Mouse (Mus musculus) CD4-positive, CD25-positive, alpha-beta regulatory T cell, adult 4 months (primary cell): ENCODE measurements around the gene Olfr837. TPM values are rescaled to one million over a fixed set of nuclear protein-coding genes. Genes with fewer than 3 reads are reported as not detected.
"Not testable (repeated sequence)": the region's sequence is repeated elsewhere in the genome, so short reads cannot be mapped to it uniquely, and the experiment has no call there.

Experiments
- ATAC-seq: one replicate; pipeline ENCODE4 v1.8.0; 2017
- polyA plus RNA-seq, 2 experiments: library from polyadenylated mRNA; unstranded; fragments of 100-300 nt; shearing (Covaris generic); gene quantifications; one replicate each; pipeline ENCODE4 v1.2.1; 2017

Olfr837 gene
- polyA plus RNA-seq, result under 1 TPM in 1 of 2 experiments, not detected in 1; 0.22 TPM

GRCm38 (mm10) chr9:19136017-19136416 lies at the start of gene Olfr837:
TSS of gene Olfr837 (plus strand) at chr9:19136317.
- no peak for ATAC-seq

DNA sequence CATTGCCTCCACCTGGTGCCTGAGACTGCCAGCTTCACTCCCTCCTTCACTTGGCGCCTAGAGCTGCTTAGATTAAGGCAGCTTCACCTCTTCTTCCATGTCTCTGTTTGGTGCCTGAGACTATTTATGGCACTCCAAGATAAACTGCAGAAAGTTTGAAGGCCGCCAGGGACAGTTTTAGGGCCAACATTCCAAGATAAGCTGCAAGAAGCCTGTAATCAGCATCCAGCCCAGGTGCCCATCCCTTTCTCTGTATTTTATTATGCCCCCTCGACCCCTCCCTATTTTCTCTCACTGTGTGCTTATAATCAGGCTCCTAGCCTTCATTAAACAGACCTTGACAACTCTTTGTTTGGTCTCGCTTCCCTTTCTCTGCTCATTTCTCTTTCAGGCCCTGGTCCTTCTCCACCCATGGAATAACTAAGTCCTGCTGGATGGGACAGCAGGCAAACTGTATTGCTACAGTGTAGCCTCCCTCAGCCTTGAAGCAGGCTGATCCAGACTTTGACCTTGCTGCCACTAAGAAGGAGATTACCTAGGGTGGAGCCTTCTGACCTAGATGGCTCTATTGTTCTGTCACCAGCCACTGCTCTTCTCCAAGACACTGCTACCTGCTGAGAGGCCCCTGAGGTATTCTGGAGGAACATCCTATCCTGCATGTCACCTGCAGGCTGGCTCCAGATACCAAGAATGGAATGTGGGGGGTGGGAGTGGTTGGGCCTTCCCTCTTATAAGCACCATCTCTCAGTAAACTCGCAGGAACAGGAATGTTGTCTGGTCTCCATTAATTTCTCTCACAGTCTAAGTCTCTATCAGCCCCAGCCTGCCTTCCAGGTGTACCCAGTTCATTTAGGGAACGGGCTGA lies 43.0 kb upstream of the Olfr837 start:
- not testable (repeated sequence) for ATAC-seq

DNA sequence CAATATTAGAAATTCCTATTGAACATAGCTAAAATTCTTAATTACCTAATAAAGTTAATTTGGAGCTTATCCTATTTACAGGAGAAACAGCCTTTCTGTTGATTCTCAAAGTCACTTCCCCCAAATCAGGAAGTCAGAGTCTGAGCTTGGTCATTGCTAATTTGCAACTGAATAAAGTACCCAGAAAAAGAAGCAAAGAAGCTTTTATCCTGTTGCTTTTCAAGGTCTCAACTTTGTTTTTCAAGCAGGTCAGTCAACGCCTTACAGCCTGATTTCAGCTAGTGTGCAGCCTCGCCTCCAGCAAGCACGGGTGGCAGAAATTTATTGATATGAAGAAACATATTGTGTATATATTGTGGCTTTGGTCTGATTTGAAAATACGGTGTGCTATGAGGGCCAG lies 38.8 kb upstream of the Olfr837 start:
- no peak for ATAC-seq

DNA sequence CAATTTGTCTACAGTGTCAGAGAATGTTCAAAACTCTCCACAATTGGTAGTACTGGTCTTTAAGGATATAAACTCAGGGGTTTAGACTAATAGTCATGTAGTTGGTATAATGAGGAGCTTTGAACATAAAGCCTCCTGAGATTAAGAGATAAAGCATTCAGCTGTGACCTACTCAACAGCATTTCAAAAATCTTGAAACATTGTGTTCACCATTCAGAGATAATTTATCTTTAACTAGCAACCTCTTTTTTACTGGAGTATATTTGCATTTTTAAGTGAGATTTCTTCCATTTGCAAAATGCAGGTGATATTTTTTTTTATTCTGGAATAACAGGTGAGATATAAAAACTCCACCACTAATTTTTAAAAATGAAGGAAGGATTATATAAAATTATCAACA lies 16.0 kb upstream of the Olfr837 start, which contains the start of gene Olfr836:
Gene Olfr836, plus strand, starts transcription at position 301 of the 400 bp plus-strand sequence.
- ATAC-seq, result no peak

DNA sequence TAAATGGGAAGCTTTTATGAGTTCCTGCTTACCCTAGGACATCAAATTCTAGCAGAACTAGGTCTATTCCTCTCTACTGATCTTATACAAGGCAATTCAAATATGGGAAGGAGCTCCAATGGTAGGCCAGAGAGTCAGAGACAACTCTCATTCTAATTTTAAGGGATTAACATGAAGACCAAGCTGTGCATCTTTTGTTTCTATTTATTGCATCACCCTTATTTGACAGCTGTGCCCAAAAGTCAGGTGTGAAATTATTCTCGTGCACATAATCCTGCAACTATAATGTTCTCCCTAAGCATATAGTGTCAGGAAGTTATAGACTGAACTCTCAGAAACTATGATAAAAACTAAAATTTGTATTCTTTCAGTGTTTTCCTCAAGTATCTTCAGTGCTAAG lies 41.1 kb downstream of the Olfr837 start, which contains the start of gene Olfr839-ps1:
Gene Olfr839-ps1, minus strand, starts transcription at position 101 of the 400 bp plus-strand sequence.
- no peak for ATAC-seq

Other genes starting within 250 kb of the Olfr837 start
- not detected for gene Olfr832, start 199.2 kb upstream of the Olfr837 start, polyA plus RNA-seq
- not detected for gene Olfr834, start 148.3 kb upstream of the Olfr837 start, polyA plus RNA-seq
- not detected for gene Olfr835, start 103.6 kb upstream of the Olfr837 start, polyA plus RNA-seq
- gene Olfr836, start 15.9 kb upstream of the Olfr837 start, polyA plus RNA-seq, result not detected
- gene Olfr839-ps1, start 41.0 kb downstream of the Olfr837 start, polyA plus RNA-seq, result not detected
- not detected for gene Olfr843, start 115.7 kb downstream of the Olfr837 start, polyA plus RNA-seq
- gene Olfr844, start 180.0 kb downstream of the Olfr837 start, polyA plus RNA-seq, result not detected
- not detected for gene Olfr845, start 200.1 kb downstream of the Olfr837 start, polyA plus RNA-seq
- not detected for gene Olfr846, start 227.7 kb downstream of the Olfr837 start, polyA plus RNA-seq
- not detected for gene Olfr847, start 242.4 kb downstream of the Olfr837 start, polyA plus RNA-seq